Mouse (Mus musculus): ENCODE results near the gene Usp46. TPM values are rescaled to one million over a fixed set of nuclear protein-coding genes. Genes with fewer than 3 reads are reported as not detected.

Usp46 gene
- polyA plus RNA-seq, 1 experiment from 2014 or later = 23.8 TPM

DNA sequence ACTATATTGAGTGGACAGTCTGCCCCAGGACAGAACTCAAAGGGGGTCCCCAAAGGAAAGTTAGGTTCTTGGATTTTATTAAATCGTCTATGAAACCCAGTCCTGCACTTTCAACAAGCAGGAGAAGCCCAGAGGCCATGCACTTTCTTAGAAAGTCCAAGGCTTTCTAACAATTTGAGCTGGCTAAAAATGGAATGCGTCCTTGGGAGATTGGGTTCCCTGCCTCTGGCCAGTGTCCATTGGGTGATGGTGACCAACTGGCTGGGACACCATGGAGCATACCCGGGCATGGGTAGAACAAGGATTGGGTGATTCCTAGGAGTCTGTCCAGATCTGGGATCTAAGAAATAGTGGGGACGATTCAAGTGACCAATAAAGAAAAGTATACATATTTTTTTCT is 47.7 kb downstream of the Usp46 start:
- ATAC-seq (ENCODE audit: extremely low read depth, insufficient number of reproducible peaks, low FRiP score, low TSS enrichment) = no peak
- 93% methylated on average over 4 of the region's 4 CpGs for WGBS
- Histone ChIP-seq H3K4me1 (peaks cover 8% of the 10 kb centered on the region; the same call in 1 of the 2 replicates), H3K9ac (no peak overlapping the region), H3K4me2 (no peak overlapping the region), H3K36me3 (peaks cover 70% of the 10 kb centered on the region), H3K27ac (replicated peaks) (no peak overlapping the region), H3K27me3 (replicated peaks) (no peaks in the 10 kb centered on the region), H3K4me3 (no peak overlapping the region), H3K9me3 (no peaks in the 10 kb centered on the region; the same call in 1 of the 2 replicates)

DNA sequence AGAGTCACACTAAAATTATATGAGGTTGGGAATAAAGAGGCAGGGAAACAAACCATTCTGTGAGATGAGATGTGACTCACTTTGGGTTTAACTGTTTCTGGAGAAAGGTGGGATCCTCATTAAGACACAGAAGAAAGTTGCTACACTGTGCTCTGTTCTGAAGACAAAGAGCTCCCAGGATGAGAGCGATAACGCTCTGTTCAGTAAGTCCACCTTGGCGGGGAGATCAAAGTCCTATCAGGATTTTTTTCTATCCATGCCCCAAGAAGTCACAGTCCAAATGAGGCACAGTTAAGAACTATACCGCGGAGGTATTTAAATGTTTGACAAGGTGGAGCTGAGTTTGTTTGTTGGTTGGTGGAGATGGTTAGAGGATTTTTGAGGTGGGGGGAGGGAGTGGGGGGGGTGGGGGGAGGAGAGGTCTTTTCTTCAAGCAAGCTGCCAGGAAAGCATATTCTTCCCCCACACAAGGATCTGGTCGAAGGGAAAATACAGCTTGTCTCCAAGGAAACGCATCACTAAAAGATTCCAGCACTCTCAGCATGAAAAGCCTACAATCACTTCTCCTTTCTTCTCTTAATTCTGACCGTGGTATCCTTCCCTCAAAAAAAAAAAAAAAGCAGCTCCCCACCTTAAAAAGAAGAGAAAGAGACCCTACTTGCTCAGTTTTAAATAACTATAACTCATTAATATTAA is 49.2 kb downstream of the Usp46 start:
- Histone ChIP-seq H3K4me3 (no peak overlapping the region), H3K27ac (replicated peaks) (no peak overlapping the region), H3K9me3 (no peaks in the 10 kb centered on the region; the same call in 1 of the 2 replicates), H3K36me3 (peaks cover 77% of the 10 kb centered on the region), H3K4me2 (no peak overlapping the region), H3K9ac (no peak overlapping the region), H3K4me1 (peaks cover 8% of the 10 kb centered on the region; the same call in 1 of the 2 replicates), H3K27me3 (replicated peaks) (no peaks in the 10 kb centered on the region)
- 88% methylated on average over 8 of the region's 8 CpGs for WGBS
- no peak for ATAC-seq (ENCODE audit: extremely low read depth, insufficient number of reproducible peaks, low FRiP score, low TSS enrichment)

DNA sequence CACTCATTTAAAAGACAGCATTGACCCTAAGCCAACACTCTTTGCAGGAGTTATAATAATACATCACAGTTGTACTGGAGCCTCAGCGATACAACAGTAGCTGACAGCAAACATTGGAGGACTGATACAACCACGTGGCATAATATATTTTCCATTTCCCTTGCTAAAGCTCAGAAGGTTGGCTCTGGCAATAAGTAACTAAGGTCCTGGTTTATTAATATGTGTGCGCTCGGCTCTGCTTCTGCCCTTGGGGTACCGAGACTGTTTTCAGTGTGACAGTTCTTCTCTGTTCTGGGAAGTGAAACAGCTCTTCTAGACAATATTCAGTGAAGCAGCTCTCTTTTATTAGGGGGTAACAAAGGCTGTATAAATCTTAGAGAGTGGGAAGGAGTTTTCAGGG is 50.7 kb downstream of the Usp46 start:
- ATAC-seq (ENCODE audit: extremely low read depth, insufficient number of reproducible peaks, low FRiP score, low TSS enrichment) = no peak
- H3K27me3 ChIP-seq (replicated peaks) = no peaks in the 10 kb centered on the region
- peaks cover 72% of the 10 kb centered on the region for H3K36me3 ChIP-seq
- H3K27ac ChIP-seq (replicated peaks) = no peak overlapping the region
- peaks cover 8% of the 10 kb centered on the region; the same call in 1 of the 2 replicates for H3K4me1 ChIP-seq
- H3K4me2 ChIP-seq = no peak overlapping the region
- 93% methylated on average over 5 of the region's 5 CpGs for WGBS
- H3K4me3 ChIP-seq = no peak overlapping the region
- H3K9ac ChIP-seq = no peak overlapping the region
- H3K9me3 ChIP-seq = no peaks in the 10 kb centered on the region; the same call in 1 of the 2 replicates

- Histone ChIP-seq H3K9me3 (no peaks in the 10 kb centered on the region), H3K36me3 (peaks cover 66% of the 10 kb centered on the region), H3K4me3 (no peak overlapping the region), H3K4me1 (peaks cover 17% of the 10 kb centered on the region), H3K27ac (replicated peaks) (no peak overlapping the region), H3K4me2 (no peak overlapping the region), H3K27me3 (replicated peaks) (no peaks in the 10 kb centered on the region), H3K9ac (no peak overlapping the region)
- 94% methylated on average over 10 of the region's 10 CpGs for WGBS
- no peak for ATAC-seq (ENCODE audit: extremely low read depth, insufficient number of reproducible peaks, low FRiP score, low TSS enrichment)
Observed at GRCm38 (mm10) chr5:74011629-74012028, 56.6 kb downstream of the Usp46 start.

DNA sequence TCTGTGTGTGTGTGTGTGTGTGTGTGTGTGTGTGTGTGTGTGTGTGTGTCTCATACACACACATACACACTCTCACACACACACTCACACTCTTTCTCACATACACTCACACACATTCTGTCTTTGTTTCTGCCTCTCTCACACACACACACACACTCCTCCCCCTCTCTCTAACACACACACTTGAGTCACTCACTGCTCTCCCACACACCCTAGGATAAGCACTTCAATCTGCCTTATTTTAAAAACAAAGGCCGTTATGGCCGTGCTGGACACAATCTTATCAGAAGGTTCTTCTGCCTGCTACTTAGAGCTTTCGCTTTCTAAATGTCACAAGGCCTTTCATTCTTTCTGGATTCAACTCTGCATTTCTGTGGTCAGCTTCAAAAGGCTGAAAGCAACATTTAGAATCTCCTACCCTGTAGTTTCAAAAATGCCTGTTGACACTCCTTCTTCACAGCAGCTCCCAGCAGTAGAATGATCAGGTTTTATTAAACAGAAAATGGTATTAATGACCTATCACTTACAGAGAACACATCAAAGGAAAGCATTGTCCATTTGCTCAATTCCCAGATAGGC is 60.6 kb downstream of the Usp46 start:
- Histone ChIP-seq H3K4me2 (peak overlapping the region; percentile 24), H3K4me3 (no peak overlapping the region), H3K27ac (replicated peaks) (peak overlapping the region; percentile 79), H3K27me3 (replicated peaks) (no peaks in the 10 kb centered on the region), H3K36me3 (peaks cover 71% of the 10 kb centered on the region), H3K9ac (peak overlapping the region; percentile 56), H3K9me3 (no peaks in the 10 kb centered on the region), H3K4me1 (peaks cover 17% of the 10 kb centered on the region)
- no peak for ATAC-seq (ENCODE audit: extremely low read depth, insufficient number of reproducible peaks, low FRiP score, low TSS enrichment)
- 26% methylated on average over 3 of the region's 3 CpGs for WGBS

GRCm38 (mm10) chr5:74005936-74006335 is 62.3 kb downstream of the Usp46 start:
- no peak overlapping the region for H3K9ac ChIP-seq
- no peaks in the 10 kb centered on the region for H3K27me3 ChIP-seq (replicated peaks)
- H3K27ac ChIP-seq (replicated peaks) = no peak overlapping the region
- H3K36me3 ChIP-seq = peaks cover 73% of the 10 kb centered on the region
- no peak overlapping the region for H3K4me2 ChIP-seq
- peaks cover 23% of the 10 kb centered on the region for H3K4me1 ChIP-seq
- ATAC-seq (ENCODE audit: extremely low read depth, insufficient number of reproducible peaks, low FRiP score, low TSS enrichment) = no peak
- no peak overlapping the region for H3K4me3 ChIP-seq
- H3K9me3 ChIP-seq = no peaks in the 10 kb centered on the region
- WGBS = 97% methylated on average over 2 of the region's 2 CpGs

DNA sequence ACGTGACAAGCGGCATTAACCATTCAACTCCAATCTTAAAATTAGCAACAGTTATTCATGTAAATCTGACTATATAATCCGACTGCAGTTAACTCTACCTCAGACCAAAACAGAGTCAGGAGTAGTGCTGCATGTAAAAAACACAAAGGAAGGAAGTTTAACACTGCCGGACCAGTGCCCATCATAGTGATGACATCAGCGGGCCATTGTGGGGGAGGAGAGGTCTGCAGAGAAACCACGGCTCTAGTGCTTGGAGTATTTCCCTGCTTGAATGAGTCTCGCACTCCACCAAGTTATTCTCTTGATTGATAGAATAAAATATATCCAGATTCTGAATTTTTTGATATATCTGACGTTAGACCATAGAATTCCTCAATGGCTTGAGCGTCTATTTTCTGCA is 66.5 kb downstream of the Usp46 start:
- Histone ChIP-seq H3K27me3 (replicated peaks) (no peaks in the 10 kb centered on the region), H3K4me2 (no peak overlapping the region), H3K9me3 (no peaks in the 10 kb centered on the region), H3K9ac (no peak overlapping the region), H3K36me3 (peaks cover 80% of the 10 kb centered on the region), H3K4me1 (peaks cover 17% of the 10 kb centered on the region), H3K27ac (replicated peaks) (no peak overlapping the region), H3K4me3 (no peak overlapping the region)
- WGBS = 64% methylated on average over 9 of the region's 9 CpGs
- ATAC-seq (ENCODE audit: extremely low read depth, insufficient number of reproducible peaks, low FRiP score, low TSS enrichment) = no peak

- Histone ChIP-seq H3K4me1 (peaks cover 21% of the 10 kb centered on the region), H3K9ac (no peak overlapping the region), H3K27me3 (replicated peaks) (no peaks in the 10 kb centered on the region), H3K4me3 (no peak overlapping the region), H3K9me3 (no peaks in the 10 kb centered on the region), H3K4me2 (no peak overlapping the region), H3K27ac (replicated peaks) (no peak overlapping the region), H3K36me3 (peaks cover 59% of the 10 kb centered on the region)
- no peak for ATAC-seq (ENCODE audit: extremely low read depth, insufficient number of reproducible peaks, low FRiP score, low TSS enrichment)
- WGBS = 63% methylated on average over 5 of the region's 5 CpGs
Observed at GRCm38 (mm10) chr5:73998966-73999365, 69.3 kb downstream of the Usp46 start.

DNA sequence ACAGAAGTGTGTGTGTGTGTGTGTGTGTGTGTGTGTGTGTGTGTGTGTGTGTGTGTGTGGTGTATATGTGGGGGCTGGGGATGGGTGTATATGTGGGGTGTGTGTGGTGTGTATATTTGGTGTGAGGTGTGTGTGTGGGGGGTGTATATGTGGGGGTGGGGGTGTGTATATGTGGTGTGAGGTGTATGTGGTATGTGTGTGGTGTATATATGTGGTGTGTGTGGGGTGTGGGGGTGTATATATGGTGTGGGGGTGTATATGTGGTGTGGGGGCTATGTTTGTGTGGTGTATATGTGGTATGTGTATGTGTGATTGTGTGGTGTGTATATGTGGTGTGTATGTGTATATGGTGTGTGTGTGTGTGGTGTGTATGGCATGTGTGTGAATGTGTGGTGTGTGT is 73.4 kb downstream of the Usp46 start:
- H3K4me2 ChIP-seq = no peak overlapping the region
- H3K27me3 ChIP-seq (replicated peaks) = no peaks in the 10 kb centered on the region
- H3K4me1 ChIP-seq = peaks cover 21% of the 10 kb centered on the region
- no peak overlapping the region for H3K4me3 ChIP-seq
- no peak for ATAC-seq (ENCODE audit: extremely low read depth, insufficient number of reproducible peaks, low FRiP score, low TSS enrichment)
- H3K9me3 ChIP-seq = no peaks in the 10 kb centered on the region
- H3K36me3 ChIP-seq = peaks cover 18% of the 10 kb centered on the region
- no peak overlapping the region for H3K27ac ChIP-seq (replicated peaks)
- H3K9ac ChIP-seq = no peak overlapping the region

DNA sequence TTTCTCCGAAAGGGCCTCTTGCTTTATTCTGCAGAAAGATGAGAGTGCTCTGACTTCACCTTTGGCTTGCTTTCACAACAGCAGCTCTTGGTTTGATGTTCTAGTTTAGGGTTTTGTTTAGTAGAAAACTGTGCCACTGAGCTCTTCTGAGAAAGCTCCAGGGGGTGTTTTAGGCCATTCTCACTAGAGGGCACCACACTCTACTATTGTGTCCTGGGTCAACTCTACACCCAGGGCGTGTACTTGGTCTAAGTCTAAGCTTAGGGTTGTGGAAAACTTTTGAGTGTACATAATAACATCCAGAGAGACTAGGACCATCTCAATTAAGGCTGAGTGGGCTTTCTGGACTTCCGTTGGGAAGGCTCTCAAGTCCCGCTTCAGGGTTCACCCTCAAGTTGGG is 74.7 kb downstream of the Usp46 start:
- Histone ChIP-seq H3K36me3 (peaks cover 13% of the 10 kb centered on the region), H3K27ac (replicated peaks) (no peak overlapping the region), H3K4me1 (peaks cover 12% of the 10 kb centered on the region; the same call in 1 of the 2 replicates), H3K9me3 (no peaks in the 10 kb centered on the region), H3K9ac (no peak overlapping the region), H3K27me3 (replicated peaks) (no peaks in the 10 kb centered on the region), H3K4me2 (no peak overlapping the region), H3K4me3 (no peak overlapping the region)
- ATAC-seq (ENCODE audit: extremely low read depth, insufficient number of reproducible peaks, low FRiP score, low TSS enrichment) = no peak
- WGBS = 71% methylated on average over 4 of the region's 4 CpGs

DNA sequence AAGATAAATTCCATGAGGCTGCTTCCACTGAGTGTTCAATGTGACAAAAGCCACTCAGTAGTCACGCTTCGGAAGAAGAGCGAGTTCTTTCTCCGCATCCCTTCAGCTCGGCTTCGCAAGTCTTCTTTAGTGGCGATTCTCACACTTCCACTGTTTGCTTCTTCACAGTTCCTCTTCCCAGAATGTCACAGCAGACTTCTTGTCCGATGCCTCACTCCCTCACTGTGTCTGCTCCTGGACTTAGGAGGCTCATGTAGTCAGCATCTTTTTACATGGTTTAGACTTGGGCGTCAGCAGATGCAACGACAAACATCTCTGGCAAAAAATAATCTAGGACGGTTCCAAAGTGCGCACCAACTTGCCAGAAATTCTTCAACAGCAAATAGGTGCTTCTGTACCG is 75.9 kb downstream of the Usp46 start:
- Histone ChIP-seq H3K4me1 (peaks cover 9% of the 10 kb centered on the region; the same call in 1 of the 2 replicates), H3K9ac (no peak overlapping the region), H3K9me3 (no peaks in the 10 kb centered on the region), H3K4me2 (no peak overlapping the region), H3K27me3 (replicated peaks) (no peaks in the 10 kb centered on the region), H3K27ac (replicated peaks) (no peak overlapping the region), H3K36me3 (peaks cover 4% of the 10 kb centered on the region), H3K4me3 (no peak overlapping the region)
- no peak for ATAC-seq (ENCODE audit: extremely low read depth, insufficient number of reproducible peaks, low FRiP score, low TSS enrichment)
- WGBS = 90% methylated on average over 13 of the region's 13 CpGs

GRCm38 (mm10) chr5:73989532-73989931 is 78.7 kb downstream of the Usp46 start:
- H3K27me3 ChIP-seq (replicated peaks) = no peaks in the 10 kb centered on the region
- no peak overlapping the region for H3K9ac ChIP-seq
- no peaks in the 10 kb centered on the region for H3K36me3 ChIP-seq
- peaks cover 9% of the 10 kb centered on the region; the same call in 1 of the 2 replicates for H3K4me1 ChIP-seq
- WGBS = 73% methylated on average over 3 of the region's 3 CpGs
- no peak for ATAC-seq (ENCODE audit: extremely low read depth, insufficient number of reproducible peaks, low FRiP score, low TSS enrichment)
- H3K4me2 ChIP-seq = no peak overlapping the region
- H3K4me3 ChIP-seq = no peak overlapping the region
- H3K9me3 ChIP-seq = no peaks in the 10 kb centered on the region
- peak overlapping the region; percentile 37; the same call in 1 of the 2 replicates for H3K27ac ChIP-seq (replicated peaks)
